Mouse (Mus musculus): ENCODE data around the gene Gm19684. TPM values are rescaled to one million over a fixed set of nuclear protein-coding genes. Genes with fewer than 3 reads are reported as not detected.
"Not testable (repeated sequence)": the region's sequence is repeated elsewhere in the genome, so short reads cannot be mapped to it uniquely, and the experiment has no call there.

Gene Gm19684
- polyA plus RNA-seq, 2 experiments, result not detected

DNA sequence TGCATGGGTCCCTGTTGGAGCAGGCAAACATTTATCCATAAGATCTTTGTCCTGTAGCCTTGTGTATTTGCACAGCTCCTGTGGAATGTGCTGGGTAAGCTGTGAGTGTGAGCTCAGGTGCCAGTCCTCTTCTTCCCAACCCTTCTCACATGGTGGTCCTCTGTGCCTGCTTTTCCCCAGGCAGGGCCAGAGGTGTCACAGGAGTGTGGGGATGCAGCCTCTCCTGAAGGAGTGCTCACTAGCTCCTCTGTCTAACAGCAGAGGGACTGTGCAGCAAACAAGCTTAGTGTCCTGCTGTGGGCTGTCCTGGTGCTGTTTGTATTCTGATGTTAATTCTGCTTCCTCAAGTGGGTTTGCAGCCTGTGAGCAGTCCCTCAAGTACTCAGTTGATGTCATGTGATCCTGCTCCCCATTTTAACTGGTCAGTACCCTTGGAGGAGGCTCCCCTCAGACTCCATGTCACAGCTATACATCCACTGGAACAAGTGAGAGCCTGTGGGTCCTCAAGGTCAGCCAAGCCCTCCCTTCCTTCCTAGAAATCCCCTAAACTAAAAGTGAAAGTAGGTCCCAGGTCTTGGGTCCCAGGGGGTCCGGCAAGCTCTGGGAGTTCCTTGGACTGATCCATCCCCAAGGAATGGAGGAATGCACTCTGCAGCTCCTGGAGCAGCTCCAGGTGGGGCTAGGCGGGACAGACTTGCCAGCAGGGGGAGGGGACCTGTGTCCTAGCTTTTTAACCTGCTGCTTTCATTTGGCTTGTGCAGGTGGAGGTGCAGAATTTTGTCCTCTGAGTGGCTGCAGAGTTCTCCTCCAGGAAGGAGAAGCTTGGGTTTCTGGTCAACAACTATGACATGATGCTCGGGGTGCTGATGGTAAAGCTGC is 33.0 kb downstream of the Gm19684 start:
- Histone ChIP-seq H3K27ac (no peak overlapping the region), H3K9ac (replicated peaks) (no peak overlapping the region), H3K27me3 (ENCODE audit: control insufficient read depth, insufficient read depth, low read length) (peaks cover 17% of the 10 kb centered on the region), H3K9me3 (ENCODE audit: control insufficient read depth, low read length) (no peaks in the 10 kb centered on the region), H3K4me3 (ENCODE audit: insufficient read depth in 1 of 2, low read depth in 2 of 2, low read length in 2 of 2) (no peak overlapping the region), H3K4me1 (replicated peaks; ENCODE audit: control insufficient read depth in 2 of 2, insufficient read depth in 2 of 2, low read length in 1 of 2) (no peaks in the 10 kb centered on the region), H3K36me3 (replicated peaks; ENCODE audit: control insufficient read depth, insufficient read depth, low read depth) (no peaks in the 10 kb centered on the region), H3K4me2 (ENCODE audit: low read depth) (no peak overlapping the region)
- DNase-seq (ENCODE audit: low read depth in 3 of 3, low spot score in 3 of 3) (no peak), ATAC-seq (ENCODE audit: insufficient read depth) (no peak)
- no peak for TF ChIP-seq CTCF (IDR thresholded peaks at IDR 0.05; ENCODE audit: low read depth)
- WGBS (ENCODE audit: insufficient replicate concordance), result 12% methylated on average over 3 of the region's 3 CpGs

DNA sequence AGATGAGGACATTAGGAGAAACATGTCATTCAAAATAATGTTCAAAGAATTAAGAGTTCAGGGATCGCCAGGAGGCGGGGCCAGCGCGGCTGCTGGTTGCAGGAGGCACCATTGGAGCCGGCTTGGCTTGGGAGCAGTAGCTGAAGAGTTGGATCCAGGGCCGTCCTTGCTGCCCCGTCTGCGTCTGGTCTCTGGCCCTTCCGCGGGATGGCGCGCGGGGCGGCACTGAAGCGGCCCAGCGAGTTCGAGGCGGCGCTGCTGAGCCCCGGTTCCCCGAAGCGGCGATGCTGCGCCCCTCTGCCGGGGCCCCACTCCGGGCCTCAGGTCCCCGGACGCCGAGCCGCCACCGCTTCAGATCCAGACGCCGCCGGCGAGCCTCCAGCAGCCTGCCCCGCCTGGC is 36.3 kb downstream of the Gm19684 start:
- ATAC-seq (ENCODE audit: insufficient read depth), result not testable (repeated sequence)

DNA sequence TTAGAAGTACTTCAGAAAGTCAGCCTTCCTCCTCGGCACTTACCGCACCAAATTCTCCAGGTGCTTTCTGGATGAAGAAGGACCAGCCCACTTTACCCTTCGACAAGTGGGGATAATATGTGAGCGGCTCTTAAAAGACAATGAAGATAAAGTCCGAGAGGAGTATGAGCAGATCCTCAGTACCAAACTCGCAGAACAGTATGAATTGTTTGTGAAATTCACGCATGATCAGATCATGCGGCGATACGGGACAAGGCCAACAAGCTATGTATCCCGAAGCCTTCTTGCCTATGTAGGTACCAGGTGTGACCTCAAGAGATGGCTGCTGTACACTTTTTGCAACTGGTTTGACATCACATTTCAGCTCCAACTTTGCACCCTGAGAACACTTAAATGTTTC is 36.8 kb downstream of the Gm19684 start:
- H3K4me2 ChIP-seq (ENCODE audit: low read depth), result not testable (repeated sequence)

More for the DNA sequence above, 36.3 kb downstream of the Gm19684 start:
- not testable (repeated sequence) for H3K4me2 ChIP-seq (ENCODE audit: low read depth); H3K9ac ChIP-seq (replicated peaks); DNase-seq (ENCODE audit: low read depth in 3 of 3, low spot score in 3 of 3); H3K27ac ChIP-seq; H3K4me3 ChIP-seq (ENCODE audit: insufficient read depth in 1 of 2, low read depth in 2 of 2, low read length in 2 of 2); H3K9me3 ChIP-seq (ENCODE audit: control insufficient read depth, low read length); H3K36me3 ChIP-seq (replicated peaks; ENCODE audit: control insufficient read depth, insufficient read depth, low read depth); H3K4me1 ChIP-seq (replicated peaks; ENCODE audit: control insufficient read depth in 2 of 2, insufficient read depth in 2 of 2, low read length in 1 of 2)
- H3K27me3 ChIP-seq (ENCODE audit: control insufficient read depth, insufficient read depth, low read length), result peaks cover 38% of the 10 kb centered on the region
- 2% methylated on average over 36 of the region's 36 CpGs for WGBS (ENCODE audit: insufficient replicate concordance)

DNA sequence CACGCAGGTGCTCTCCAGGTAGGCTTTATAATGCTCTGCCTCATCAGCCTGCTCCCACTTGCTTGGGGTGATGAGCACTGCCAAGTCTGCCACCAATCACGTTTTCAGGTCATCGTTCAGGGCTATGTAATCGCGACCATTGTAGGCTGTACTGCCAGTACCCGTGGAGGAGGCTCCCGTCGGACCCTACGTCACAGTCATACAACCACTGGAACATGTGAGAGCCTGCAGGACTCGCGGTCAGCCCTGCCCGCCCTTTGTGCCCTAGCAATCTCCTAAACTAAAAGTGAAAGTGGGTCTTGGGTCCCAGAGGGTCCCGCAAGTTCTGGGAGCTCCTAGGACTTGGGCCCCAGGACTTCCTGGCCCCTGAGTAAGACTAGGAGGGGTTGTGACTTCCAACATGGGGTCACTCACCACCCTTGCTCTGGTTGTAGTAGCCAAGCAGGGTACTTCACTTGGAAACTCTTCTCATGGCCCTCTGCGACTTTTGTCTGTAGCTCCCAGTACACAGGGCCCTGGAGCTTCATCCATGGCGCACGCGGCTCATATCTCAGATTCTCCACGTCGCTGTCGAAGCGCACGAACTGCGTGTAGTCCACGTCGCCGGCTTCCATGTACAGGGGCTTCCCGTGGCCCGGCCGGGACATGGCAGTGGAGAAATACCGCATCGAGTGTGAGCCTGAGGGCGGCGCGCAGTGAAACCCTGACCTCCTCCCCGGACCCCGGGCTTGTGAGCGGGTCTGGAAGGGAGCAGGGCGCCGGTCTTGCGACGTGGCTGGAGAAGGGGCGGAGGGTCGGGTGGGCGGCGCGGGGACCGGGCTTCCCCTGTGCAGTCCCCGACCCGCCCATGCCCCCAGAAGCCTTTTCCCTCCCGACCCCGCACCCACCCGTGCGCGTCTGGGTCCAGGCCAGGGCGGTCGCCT is 39.9 kb downstream of the Gm19684 start:
- ATAC-seq (ENCODE audit: insufficient read depth), result no peak
- no peak overlapping the region for H3K27ac ChIP-seq
- H3K4me3 ChIP-seq (ENCODE audit: insufficient read depth in 1 of 2, low read depth in 2 of 2, low read length in 2 of 2), result no peak overlapping the region
- no peak for DNase-seq (ENCODE audit: low read depth in 3 of 3, low spot score in 3 of 3)
- no peak overlapping the region for H3K9ac ChIP-seq (replicated peaks)
- H3K4me1 ChIP-seq (replicated peaks; ENCODE audit: control insufficient read depth in 2 of 2, insufficient read depth in 2 of 2, low read length in 1 of 2), result no peaks in the 10 kb centered on the region
- H3K36me3 ChIP-seq (replicated peaks; ENCODE audit: control insufficient read depth, insufficient read depth, low read depth), result no peaks in the 10 kb centered on the region
- TF ChIP-seq EP300 (IDR thresholded peaks at IDR 0.05; ENCODE audit: low read depth) (no peak), CTCF (IDR thresholded peaks at IDR 0.05; ENCODE audit: low read depth) (no peak)
- WGBS (ENCODE audit: insufficient replicate concordance), result 2% methylated on average over 50 of the region's 56 CpGs
- peaks cover 51% of the 10 kb centered on the region for H3K27me3 ChIP-seq (ENCODE audit: control insufficient read depth, insufficient read depth, low read length)
- no peak overlapping the region for H3K4me2 ChIP-seq (ENCODE audit: low read depth)
- H3K9me3 ChIP-seq (ENCODE audit: control insufficient read depth, low read length), result no peaks in the 10 kb centered on the region

More for the DNA sequence above, 36.8 kb downstream of the Gm19684 start:
- 14% methylated on average over 11 of the region's 11 CpGs for WGBS (ENCODE audit: insufficient replicate concordance)
- not testable (repeated sequence) for ATAC-seq (ENCODE audit: insufficient read depth); H3K9me3 ChIP-seq (ENCODE audit: control insufficient read depth, low read length); H3K4me1 ChIP-seq (replicated peaks; ENCODE audit: control insufficient read depth in 2 of 2, insufficient read depth in 2 of 2, low read length in 1 of 2); H3K36me3 ChIP-seq (replicated peaks; ENCODE audit: control insufficient read depth, insufficient read depth, low read depth); H3K4me3 ChIP-seq (ENCODE audit: insufficient read depth in 1 of 2, low read depth in 2 of 2, low read length in 2 of 2); DNase-seq (ENCODE audit: low read depth in 3 of 3, low spot score in 3 of 3); H3K9ac ChIP-seq (replicated peaks); H3K27ac ChIP-seq
- H3K27me3 ChIP-seq (ENCODE audit: control insufficient read depth, insufficient read depth, low read length), result peaks cover 38% of the 10 kb centered on the region

DNA sequence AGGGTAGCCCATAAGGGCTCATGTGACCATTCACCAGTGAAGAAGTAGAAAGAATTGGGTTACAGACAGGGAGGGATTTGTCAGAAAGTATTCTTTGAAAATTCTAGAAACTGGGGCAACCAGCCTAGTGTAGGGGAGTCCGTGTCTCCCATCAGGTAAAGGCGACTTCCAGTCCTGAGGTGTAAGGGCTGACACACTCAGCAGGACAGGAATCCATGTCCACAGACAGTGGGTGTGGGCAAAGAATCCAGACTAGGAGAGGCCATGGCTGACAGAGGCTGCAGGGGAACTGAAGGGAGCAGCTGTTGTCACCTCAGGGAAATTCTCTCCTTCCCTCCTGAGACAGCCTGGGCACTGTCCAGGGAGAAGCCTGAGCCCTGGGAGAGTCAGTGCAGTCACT is 45.4 kb downstream of the Gm19684 start:
- H3K27me3 ChIP-seq (ENCODE audit: control insufficient read depth, insufficient read depth, low read length), result peaks cover 53% of the 10 kb centered on the region
- H3K4me1 ChIP-seq (replicated peaks; ENCODE audit: control insufficient read depth in 2 of 2, insufficient read depth in 2 of 2, low read length in 1 of 2); H3K36me3 ChIP-seq (replicated peaks; ENCODE audit: control insufficient read depth, insufficient read depth, low read depth); H3K4me3 ChIP-seq (ENCODE audit: insufficient read depth in 1 of 2, low read depth in 2 of 2, low read length in 2 of 2); ATAC-seq (ENCODE audit: insufficient read depth); H3K9ac ChIP-seq (replicated peaks); H3K4me2 ChIP-seq (ENCODE audit: low read depth); H3K9me3 ChIP-seq (ENCODE audit: control insufficient read depth, low read length); DNase-seq (ENCODE audit: low read depth in 3 of 3, low spot score in 3 of 3); H3K27ac ChIP-seq: not testable (repeated sequence)
- 14% methylated on average over 2 of the region's 2 CpGs for WGBS (ENCODE audit: insufficient replicate concordance)
